Mouse (Mus musculus): ENCODE data around the gene Kansl3.

DNA sequence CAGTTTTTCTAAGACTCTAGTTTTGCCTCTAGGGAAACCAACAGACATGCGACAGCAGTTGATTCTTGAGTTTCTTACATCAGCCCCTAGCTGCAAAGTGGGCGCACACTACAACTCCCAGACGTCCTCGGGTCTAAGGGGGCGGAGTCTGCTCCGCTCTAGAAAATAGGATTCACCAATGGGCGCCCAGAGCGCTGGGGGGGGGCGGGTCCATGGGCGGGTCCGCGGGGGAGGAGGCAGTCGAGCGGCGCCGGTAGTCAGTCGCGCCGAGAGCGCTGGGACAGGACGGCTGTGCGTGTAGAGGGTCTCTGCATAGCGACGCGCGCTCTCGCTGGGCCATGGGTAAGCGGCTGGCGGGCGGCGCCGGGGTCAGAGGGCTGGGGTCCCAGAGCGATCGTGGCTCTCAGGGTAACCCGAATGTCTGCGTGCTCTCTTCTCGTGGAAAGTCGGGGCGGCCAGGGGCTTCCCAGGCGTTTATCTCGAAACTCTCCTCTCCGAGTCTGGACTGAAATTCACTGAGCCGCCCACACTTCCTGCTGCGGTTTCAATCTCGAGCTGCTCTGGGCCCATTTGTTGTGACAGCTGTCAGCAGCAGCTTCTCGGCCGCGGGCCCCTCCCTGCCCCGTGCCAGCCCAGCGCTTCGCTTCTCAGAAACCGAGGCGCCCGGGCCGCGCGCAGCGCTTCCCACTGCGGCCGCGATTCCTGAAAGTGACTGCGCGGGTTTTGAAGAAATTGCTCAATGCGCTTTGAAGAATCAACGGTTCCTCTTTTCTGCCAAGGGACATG is 61.3 kb downstream of the Kansl3 start, which contains the start of gene Arid5a:
- TF ChIP-seq CTCF (IDR thresholded peaks at IDR 0.05; ENCODE audit: low read depth, low read length): no peak
- TF ChIP-seq EP300 (IDR thresholded peaks at IDR 0.05; ENCODE audit: insufficient read depth, low read depth, low read length): 0 out of 2 replicates have a peak, but pooled peaks have one; percentile 8
- peak; percentile 99 for TF ChIP-seq POLR2A (IDR thresholded peaks at IDR 0.05; ENCODE audit: insufficient read depth, low read length)
